Mouse (Mus musculus) lung, postnatal 0 days (tissue): Measurements from ENCODE around the gene Atp6v1e1.
"Not testable (repeated sequence)": the region's sequence is repeated elsewhere in the genome, so short reads cannot be mapped to it uniquely, and the experiment has no call there.

ENCODE experiments used
- CTCF ChIP-seq: IDR thresholded peaks from 2 replicates; pipeline ENCODE4 v1.5.1; 2016; ENCODE audit warnings: antibody characterized with exemption, mild to moderate bottlenecking
- EP300 ChIP-seq: IDR thresholded peaks from 2 replicates; pipeline ENCODE4 v1.6.1; 2016; ENCODE audit warnings: antibody characterized with exemption, mild to moderate bottlenecking, control low read depth

DNA sequence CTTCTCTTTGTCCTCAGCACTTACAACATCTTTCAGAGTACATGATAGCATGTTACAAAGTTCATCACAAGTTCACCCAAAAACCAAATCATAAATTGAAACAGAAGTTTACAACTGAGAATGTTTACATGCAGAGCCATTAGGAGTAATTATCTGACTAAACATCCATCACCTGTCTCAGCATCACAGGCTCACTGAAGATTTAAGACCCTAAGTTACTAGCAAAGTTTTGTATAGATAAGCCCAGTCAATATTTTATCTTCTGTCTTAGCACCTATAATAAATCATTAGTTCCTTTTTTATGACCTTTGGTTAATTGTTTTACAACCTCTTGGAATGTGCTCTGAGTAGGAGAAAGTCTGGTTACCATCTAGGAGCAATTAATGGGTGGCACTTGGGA lies 28.1 kb upstream of the Atp6v1e1 start:
- not testable (repeated sequence) for TF ChIP-seq CTCF, EP300
